Mouse (Mus musculus) ES-CJ7 (cell line): ENCODE results near the gene Olfr965.
"Not testable (repeated sequence)": the region's sequence is repeated elsewhere in the genome, so short reads cannot be mapped to it uniquely, and the experiment has no call there.

ENCODE experiments used
- DNase-seq: peaks from one replicate; pipeline ENCODE4 v3.0.0; 2011; ENCODE audit warnings: low read depth, low spot score

Olfr965 gene

DNA sequence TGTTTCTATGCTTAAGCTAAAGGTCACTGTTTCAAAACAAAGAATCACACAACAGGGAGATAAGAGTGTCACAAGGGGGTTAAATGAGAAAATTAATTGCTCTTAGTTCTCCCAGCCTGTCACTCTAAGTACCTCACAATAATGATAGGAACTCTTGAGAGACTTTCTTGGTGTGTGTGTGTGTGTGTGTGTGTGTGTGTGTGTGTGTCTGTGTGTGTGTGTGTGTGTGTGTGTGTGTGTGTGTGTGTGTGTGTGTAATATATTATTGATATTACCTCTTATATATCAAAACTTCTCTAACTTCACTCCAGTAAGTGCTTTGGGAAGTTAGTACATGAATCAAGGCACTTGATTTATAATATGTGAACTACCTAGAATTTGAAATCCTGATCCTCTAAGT, at the start of gene Olfr965:
Gene Olfr965 (plus strand): TSS at position 301 of the 400 bp plus-strand sequence.
- DNase-seq: no peak

DNA sequence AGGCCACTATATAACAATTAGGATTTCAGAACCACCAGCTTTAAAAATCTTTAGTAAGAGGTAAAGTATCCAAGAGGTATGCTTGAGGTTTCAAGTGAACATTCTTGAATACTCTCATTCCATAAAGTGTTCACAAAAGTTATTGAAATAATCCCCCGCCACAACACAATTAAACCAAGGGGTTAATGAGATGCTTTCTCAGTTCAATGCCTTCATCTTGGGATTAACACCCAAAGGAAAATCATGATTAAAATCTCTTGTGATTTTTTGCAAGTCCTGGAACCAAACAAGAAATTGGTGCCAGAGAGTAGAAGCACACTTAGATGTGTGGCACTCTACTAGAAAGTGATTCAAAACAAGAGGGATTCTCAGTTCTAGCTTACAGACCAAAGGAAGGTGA, 44.2 kb upstream of the Olfr965 start, which contains the start of gene Olfr963:
Gene Olfr963 (plus strand): TSS at position 301 of the 400 bp plus-strand sequence.
- DNase-seq: no peak

DNA sequence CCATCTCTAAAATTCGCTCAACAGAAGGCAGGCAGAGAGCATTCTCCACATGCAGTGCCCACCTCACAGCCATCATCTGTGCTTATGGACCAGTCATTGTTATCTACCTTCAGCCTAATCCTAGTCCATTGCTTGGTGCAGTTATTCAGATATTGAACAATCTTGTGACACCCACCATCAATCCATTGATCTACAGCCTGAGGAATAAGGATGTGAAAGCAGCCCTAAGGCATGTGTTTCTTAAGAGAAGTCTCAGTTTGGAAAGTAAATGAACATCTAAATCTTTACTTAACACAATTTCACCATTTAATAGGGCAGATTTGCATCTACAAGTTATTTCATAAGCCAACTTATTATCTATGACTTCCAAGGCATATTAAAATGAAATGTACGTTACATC, 41.4 kb upstream of the Olfr965 start:
- DNase-seq: no peak

DNA sequence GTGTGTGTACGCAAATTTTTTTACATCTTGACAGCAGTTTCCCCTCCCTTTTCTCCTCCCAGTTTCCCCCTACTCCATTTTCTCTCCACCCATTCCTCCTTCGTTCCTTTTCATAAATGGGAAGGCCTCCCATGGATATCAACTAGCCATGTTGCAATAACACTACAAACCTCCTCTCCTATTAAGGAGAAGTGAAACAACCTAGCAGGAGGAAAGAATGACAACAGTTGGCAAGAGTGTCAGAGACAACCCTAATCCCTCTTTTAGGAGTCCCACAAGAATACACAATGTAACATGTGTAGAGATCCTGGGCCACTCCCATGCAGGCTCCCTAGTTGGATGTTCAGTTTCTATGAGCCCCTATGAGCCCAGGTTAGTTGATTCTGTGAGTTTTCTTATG, 36.3 kb upstream of the Olfr965 start:
- no peak for DNase-seq

DNA sequence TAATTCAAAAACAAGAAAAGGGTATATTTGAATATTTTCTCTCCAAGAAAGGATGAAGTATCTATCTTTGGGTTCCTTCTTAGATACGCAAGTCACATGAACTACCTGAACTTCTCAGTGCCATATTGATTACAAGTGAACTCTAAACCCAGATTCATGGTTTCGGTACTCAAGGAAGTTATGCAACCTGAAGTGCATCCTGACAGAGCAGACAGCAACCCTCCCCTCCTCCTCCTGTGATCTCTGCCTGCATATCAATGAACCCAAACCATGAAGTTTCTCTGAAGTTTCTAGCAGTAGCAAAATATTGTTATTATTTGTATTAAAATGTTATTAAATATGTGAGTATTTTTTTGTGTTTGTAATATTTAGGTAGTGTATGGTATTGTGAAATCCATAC, 32.6 kb upstream of the Olfr965 start:
- no peak for DNase-seq

DNA sequence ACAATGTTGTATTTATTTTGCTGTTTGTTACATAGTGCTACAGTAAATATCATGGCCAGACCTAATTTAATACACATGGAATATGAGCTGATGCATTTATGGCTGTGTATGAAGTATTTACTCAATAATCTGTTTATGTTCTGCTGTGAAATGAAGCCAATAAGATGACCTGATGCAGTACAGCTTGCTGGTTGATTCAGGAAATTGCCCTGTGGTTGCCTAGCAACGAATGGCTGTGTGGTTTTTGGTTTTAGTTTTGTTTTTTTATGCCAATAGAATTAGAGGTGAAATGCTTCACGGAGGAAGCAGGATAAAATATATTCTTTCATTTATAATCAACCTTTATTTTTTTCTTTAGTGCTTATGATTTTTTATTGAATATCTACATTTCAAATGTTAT, 31.9 kb upstream of the Olfr965 start:
- DNase-seq: no peak

DNA sequence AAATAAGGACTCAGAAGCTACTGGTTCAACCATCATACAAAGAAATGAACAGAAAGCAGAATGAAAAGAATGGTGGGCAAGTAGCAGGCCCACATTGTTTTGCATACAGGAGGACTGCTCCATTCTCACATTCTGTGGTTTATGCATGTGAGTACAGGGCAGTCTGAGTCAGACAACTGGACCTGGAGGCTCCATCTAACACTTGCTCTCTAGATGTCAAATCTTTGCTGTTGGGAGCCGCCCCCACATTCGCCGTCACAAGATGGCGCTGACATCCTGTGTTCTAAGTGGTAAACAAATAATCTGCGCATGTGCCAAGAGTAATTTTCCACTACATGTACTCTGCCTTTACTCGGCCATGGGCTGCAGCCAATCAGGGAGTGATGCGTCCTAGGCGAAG, 10.0 kb upstream of the Olfr965 start:
- not testable (repeated sequence) for DNase-seq

DNA sequence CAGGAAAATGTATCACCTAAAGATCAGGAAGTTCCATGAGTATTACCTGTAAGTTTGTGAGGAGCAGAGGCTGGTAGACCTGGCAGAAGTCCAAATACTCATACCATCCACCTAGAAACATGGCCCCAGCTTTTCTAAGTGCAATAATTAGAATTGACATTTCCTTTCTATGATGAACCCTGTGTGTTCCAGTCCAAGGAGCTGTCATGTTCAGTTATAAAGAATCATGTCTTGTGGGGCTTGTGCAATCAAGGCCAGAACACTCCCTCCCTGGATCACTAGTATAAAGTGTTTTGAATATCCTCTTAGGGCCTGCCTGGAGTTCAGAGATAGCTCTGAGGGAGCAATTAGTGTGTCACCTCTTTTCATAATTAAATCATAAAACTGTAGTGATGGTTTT, 4.1 kb upstream of the Olfr965 start, which contains the start of gene Olfr149:
Gene Olfr149 (minus strand): TSS at position 101 of the 400 bp plus-strand sequence.
- DNase-seq: no peak

DNA sequence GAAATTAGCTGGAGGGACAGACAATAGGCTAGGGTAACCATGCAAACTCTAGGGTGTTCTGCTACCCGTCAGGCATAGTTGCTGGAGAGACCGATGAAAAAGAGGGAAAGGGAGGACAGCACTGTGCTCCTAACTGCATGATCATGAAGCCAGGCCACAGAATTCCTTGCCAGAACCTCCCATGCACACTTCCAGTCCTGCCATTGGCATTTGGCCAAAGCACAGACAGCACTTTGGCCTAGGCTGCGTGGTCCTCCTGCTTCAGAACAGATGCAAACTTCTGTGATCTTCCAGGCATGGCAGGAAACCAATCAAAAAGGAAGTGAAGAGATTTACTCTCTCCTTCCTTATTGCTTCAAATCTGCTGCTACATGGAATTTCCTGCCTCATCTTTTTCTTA, 2.2 kb upstream of the Olfr965 start:
- no peak for DNase-seq

DNA sequence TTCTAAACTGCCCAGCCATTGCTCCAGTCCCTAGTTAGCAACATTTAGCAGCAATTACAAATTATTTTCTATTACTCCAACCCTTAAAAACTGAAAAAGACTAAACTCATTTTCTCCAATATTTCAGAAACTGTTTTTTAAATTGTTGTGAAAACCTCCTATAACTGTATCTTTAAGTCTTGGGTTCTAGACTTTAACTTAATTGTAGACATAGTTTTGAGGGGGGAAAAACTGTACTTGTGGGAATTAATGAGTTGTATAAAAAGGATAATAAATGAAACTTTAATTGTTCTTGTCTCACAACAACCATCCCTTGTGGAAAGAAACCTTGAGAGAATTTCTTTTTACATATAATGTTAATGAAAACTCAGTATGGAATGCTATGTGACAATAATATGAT, 19.5 kb downstream of the Olfr965 start, which contains the start of gene Olfr150:
Gene Olfr150 (plus strand): TSS at position 301 of the 400 bp plus-strand sequence.
- DNase-seq: no peak

DNA sequence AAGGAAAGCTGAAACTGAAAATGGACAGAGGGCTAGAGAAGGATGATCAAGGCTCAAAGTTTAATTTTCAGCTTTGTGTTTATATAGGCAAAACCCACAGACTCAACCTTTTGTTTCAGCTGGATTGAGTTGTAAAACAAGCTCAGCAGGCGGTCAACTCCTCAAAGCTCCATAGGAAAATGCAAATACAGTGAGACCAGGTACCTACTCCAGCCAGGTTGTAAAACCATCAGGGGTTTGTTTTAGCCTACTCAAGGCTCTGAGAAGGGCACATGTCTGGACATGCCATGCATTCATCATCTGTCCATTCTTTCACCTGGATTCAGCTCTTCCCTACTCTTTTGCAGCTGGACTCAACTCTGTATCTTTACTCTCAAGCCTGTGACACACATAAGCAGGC, 29.6 kb downstream of the Olfr965 start:
- DNase-seq: peak; percentile 80

DNA sequence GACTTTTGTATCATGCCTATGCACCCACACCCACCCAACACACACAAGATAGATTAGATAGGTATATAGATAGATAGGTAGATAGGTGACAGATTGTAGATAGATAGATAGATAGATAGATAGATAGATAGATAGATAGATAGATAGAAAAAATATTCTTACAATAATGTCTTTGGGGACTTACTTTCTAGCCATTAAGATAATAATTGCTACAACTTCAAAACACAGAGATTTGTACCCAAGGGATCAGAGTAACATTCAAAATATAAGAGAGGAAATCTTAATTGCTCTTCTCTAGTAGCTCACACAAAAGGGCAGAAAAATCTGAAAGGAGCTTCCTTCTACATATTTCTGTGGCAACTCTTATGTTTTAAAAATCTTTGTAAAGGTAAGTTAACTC, 34.8 kb downstream of the Olfr965 start, which contains the start of gene Olfr967:
Gene Olfr967 (plus strand): TSS at position 301 of the 400 bp plus-strand sequence.
- DNase-seq: no peak

DNA sequence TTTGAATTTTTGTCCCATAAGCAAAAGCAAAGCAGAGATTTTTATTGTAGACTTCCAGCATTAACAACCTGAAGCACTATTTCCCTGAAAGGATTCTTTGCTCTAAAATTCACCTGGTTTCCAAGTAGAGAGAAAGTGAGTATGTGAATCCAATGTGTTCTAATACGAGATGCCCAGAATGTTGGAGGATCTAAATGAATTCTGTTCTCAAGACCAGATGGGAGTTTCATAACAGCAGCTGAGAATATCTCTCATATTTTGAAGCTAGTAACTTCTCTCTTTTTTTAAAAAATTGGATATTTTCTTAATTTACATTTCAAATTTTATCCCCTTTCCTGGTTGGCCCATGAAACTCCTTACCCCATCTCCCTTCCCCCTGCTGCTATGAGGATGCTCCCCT, 35.3 kb downstream of the Olfr965 start:
- DNase-seq: no peak
